Mouse (Mus musculus): ENCODE results near the gene Retsat. TPM values are rescaled to one million over a fixed set of nuclear protein-coding genes. Genes with fewer than 3 reads are reported as not detected.

Retsat gene
- 5.3 TPM for polyA plus RNA-seq (2015; fragmentation: Illumina TruSeq; extraction: RNeasy Lipid Tissue Mini Kit (QIAGEN cat#74804); ENCODE audit: insufficient read depth, low read depth, low replicate concordance)

DNA sequence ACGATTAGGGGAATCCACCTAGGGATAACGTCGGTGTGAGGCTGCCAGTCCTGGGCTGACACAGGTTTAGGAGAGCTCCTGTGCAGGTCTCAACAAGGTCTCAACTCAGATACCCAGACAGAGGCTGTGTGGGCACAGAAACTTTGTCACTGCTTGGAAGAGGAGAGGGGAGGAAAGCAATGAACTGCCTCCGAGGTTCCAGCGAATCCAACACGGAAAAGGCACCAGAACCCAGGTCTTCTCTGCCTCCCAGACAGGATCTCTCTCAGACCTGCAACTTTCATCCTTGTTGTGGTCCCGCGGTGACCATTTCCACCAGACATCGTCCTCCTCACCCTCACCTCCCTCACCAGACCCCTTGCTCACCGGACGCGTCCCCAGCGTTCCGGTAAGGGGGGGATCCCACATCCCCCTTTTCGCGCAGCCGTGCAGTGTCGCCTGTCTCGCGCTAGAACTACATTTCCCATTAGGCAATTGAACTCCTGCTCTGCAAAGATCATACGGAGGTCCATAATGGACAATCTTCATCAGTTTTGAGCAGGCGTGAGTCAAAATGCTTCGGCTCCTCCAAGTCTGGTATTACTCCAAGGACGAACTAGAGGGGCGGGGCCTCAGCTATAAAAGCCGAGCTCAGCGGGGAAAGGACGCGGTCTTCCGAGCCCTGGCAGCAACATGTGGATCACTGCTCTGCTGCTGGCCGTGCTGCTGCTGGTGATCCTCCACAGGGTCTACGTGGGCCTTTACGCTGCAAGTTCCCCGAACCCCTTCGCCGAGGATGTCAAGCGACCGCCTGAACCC lies at the start of gene Retsat, which contains the start of gene Elmod3:
Gene Retsat, plus strand, starts transcription at position 520 of the 798 bp plus-strand sequence.
Gene Elmod3, minus strand, starts transcription at position 458 of the 798 bp plus-strand sequence.

GRCm38 (mm10) chr6:72616643-72617288 lies 18.5 kb downstream of the Retsat start, which contains the start of gene Tgoln1:
Tgoln1 (minus strand) TSS chr6:72617000.

Other genes starting within 250 kb of the Retsat start
- 36.3 TPM for gene Tmem150a, start 243.0 kb upstream of the Retsat start, polyA plus RNA-seq (2015; fragmentation: Illumina TruSeq; extraction: RNeasy Lipid Tissue Mini Kit (QIAGEN cat#74804); ENCODE audit: insufficient read depth, low read depth, low replicate concordance)
- 41.2 TPM for gene Rnf181, start 231.5 kb upstream of the Retsat start, polyA plus RNA-seq (2015; fragmentation: Illumina TruSeq; extraction: RNeasy Lipid Tissue Mini Kit (QIAGEN cat#74804); ENCODE audit: insufficient read depth, low read depth, low replicate concordance)
- 24.8 TPM for gene Vamp5, start 218.0 kb upstream of the Retsat start, polyA plus RNA-seq (2015; fragmentation: Illumina TruSeq; extraction: RNeasy Lipid Tissue Mini Kit (QIAGEN cat#74804); ENCODE audit: insufficient read depth, low read depth, low replicate concordance)
- gene Vamp8, start 207.8 kb upstream of the Retsat start, polyA plus RNA-seq (2015; fragmentation: Illumina TruSeq; extraction: RNeasy Lipid Tissue Mini Kit (QIAGEN cat#74804); ENCODE audit: insufficient read depth, low read depth, low replicate concordance), result 61.4 TPM
- 17.7 TPM for gene Ggcx, start 184.2 kb upstream of the Retsat start, polyA plus RNA-seq (2015; fragmentation: Illumina TruSeq; extraction: RNeasy Lipid Tissue Mini Kit (QIAGEN cat#74804); ENCODE audit: insufficient read depth, low read depth, low replicate concordance)
- gene Mat2a, start 158.9 kb upstream of the Retsat start, polyA plus RNA-seq (2015; fragmentation: Illumina TruSeq; extraction: RNeasy Lipid Tissue Mini Kit (QIAGEN cat#74804); ENCODE audit: insufficient read depth, low read depth, low replicate concordance), result 56.5 TPM
- gene Sh2d6, start 76.8 kb upstream of the Retsat start, polyA plus RNA-seq (2015; fragmentation: Illumina TruSeq; extraction: RNeasy Lipid Tissue Mini Kit (QIAGEN cat#74804); ENCODE audit: insufficient read depth, low read depth, low replicate concordance), result not detected
- gene Capg, start 54.1 kb upstream of the Retsat start, polyA plus RNA-seq (2015; fragmentation: Illumina TruSeq; extraction: RNeasy Lipid Tissue Mini Kit (QIAGEN cat#74804); ENCODE audit: insufficient read depth, low read depth, low replicate concordance), result 10.7 TPM
- 4.6 TPM for gene Elmod3, start 62 bp upstream of the Retsat start, polyA plus RNA-seq (2015; fragmentation: Illumina TruSeq; extraction: RNeasy Lipid Tissue Mini Kit (QIAGEN cat#74804); ENCODE audit: insufficient read depth, low read depth, low replicate concordance)
- gene Tgoln1, start 18.5 kb downstream of the Retsat start, polyA plus RNA-seq (2015; fragmentation: Illumina TruSeq; extraction: RNeasy Lipid Tissue Mini Kit (QIAGEN cat#74804); ENCODE audit: insufficient read depth, low read depth, low replicate concordance), result 20.0 TPM
- gene Tcf7l1, start 190.8 kb downstream of the Retsat start, polyA plus RNA-seq (2015; fragmentation: Illumina TruSeq; extraction: RNeasy Lipid Tissue Mini Kit (QIAGEN cat#74804); ENCODE audit: insufficient read depth, low read depth, low replicate concordance), result 5.9 TPM

All from pancreas, adult 10 weeks (tissue).